Mouse (Mus musculus) liver, embryonic 13.5 days (tissue): ENCODE measurements at regions not wholly inside any gene's neighbourhood (a gene's known extent, or its start where the extent isn't known, plus 50 kb on each side); places are given as distances from the start of the nearest gene placed in this dataset.

ENCODE experiments used
- ATAC-seq: fragments of 200-750 bp; cut with Nextera tagmentation; 2 replicates; pipeline ENCODE4 v1.8.0; 2017; ENCODE audit warnings: low read depth, mild to moderate bottlenecking, moderate number of reproducible peaks, moderate library complexity
- DNase-seq: peaks from one replicate; pipeline ENCODE4 v3.0.0; 2022
- H3K27ac ChIP-seq: fragments of 300-500 bp; sonication (generic); 2 replicates; pipeline ENCODE4 v1.5.1; 2015; ENCODE audit warnings: moderate library complexity, mild to moderate bottlenecking, inconsistent platforms
- H3K27me3 ChIP-seq: fragments of 300-500 bp; sonication (generic); 2 replicates; pipeline ENCODE4 v1.6.1; 2015; ENCODE audit warnings: mild to moderate bottlenecking, inconsistent platforms
- H3K36me3 ChIP-seq: fragments of 300-500 bp; sonication (generic); 2 replicates; pipeline ENCODE4 v1.6.1; 2015; ENCODE audit warnings: mild to moderate bottlenecking, inconsistent platforms
- H3K4me1 ChIP-seq: fragments of 300-500 bp; sonication (generic); replicated peaks from 2 replicates; pipeline ENCODE4 v1.6.1; 2015; ENCODE audit warnings: inconsistent platforms
- H3K4me2 ChIP-seq: fragments of 300-500 bp; sonication (generic); 2 replicates; pipeline ENCODE4 v1.6.1; 2015; ENCODE audit warnings: inconsistent platforms, mild to moderate bottlenecking, moderate library complexity
- H3K4me3 ChIP-seq: fragments of 300-500 bp; sonication (generic); replicated peaks from 2 replicates; pipeline ENCODE4 v1.5.1; 2015; ENCODE audit warnings: mild to moderate bottlenecking, inconsistent platforms
- H3K9ac ChIP-seq: fragments of 300-500 bp; sonication (generic); 2 replicates; pipeline ENCODE4 v1.6.1; 2015; ENCODE audit warnings: mild to moderate bottlenecking, inconsistent platforms
- H3K9me3 ChIP-seq: fragments of 300-500 bp; sonication (generic); replicated peaks from 2 replicates; pipeline ENCODE4 v1.6.1; 2016; ENCODE audit warnings: inconsistent platforms
- WGBS: fragments of 180-500 bp; shearing (Covaris S2); methylation state at CpG from one replicate; pipeline ENCODE4 v1.1.7; 2015; ENCODE audit not compliant: insufficient replicate concordance; 5-methylcytosine and 5-hydroxymethylcytosine counted together

DNA sequence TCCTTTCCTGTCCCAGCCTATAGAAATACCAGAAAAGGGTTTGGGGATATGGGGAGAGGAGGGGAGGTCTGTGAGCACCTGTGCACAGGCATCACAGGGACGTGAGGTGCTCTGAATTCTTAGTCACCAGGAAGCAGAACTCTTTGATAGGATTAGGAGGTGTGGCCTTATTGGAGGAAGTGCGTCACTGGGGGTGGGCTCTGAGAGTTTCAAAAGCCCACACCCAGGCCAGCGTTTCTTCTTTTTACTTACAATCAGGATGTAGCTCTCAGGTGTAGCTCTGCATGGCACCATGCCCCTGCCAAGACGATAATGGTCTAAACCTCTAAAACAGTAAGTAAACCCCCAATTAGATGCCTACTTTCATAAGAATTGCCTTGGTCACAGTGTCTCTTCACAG is 162.6 kb upstream of the Ank start:
- Histone ChIP-seq H3K9me3 (no peaks in the 10 kb centered on the region), H3K27ac (no peak overlapping the region), H3K36me3 (no peaks in the 10 kb centered on the region), H3K9ac (no peak overlapping the region), H3K4me3 (no peak overlapping the region), H3K4me2 (no peak overlapping the region), H3K27me3 (no peaks in the 10 kb centered on the region), H3K4me1 (no peaks in the 10 kb centered on the region)
- DNase-seq (no peak), ATAC-seq (no peak)
- WGBS: 57% methylated on average over 4 of the region's 4 CpGs

DNA sequence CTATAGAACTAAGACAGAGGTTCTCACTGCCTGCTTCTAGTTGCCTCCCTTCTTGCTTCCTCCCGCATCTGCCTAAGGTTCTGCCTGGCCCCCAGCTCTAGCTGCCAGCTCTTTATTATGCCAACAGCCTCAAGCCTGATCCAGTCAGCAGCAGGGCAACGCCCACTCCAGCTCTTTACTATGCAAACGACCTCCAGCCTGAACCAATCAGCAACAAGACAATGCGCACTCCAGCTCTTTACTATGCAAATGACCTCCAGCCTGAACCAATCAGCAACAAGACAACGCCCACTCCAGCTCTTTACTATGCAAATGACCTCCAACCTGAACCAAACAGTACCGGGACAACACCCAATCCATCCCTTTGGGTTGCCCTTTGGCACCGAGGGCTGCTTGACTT is 162.2 kb upstream of the Ank start:
- ATAC-seq: peak; percentile 50
- H3K4me3 ChIP-seq: no peak overlapping the region
- WGBS: 51% methylated on average over 7 of the region's 7 CpGs
- no peaks in the 10 kb centered on the region for H3K9me3 ChIP-seq
- DNase-seq: no peak
- H3K4me2 ChIP-seq: no peak overlapping the region
- no peaks in the 10 kb centered on the region for H3K4me1 ChIP-seq
- H3K27ac ChIP-seq: no peak overlapping the region
- no peaks in the 10 kb centered on the region for H3K27me3 ChIP-seq
- no peaks in the 10 kb centered on the region for H3K36me3 ChIP-seq
- H3K9ac ChIP-seq: no peak overlapping the region

GRCm38 (mm10) chr15:27305035-27305434 is 161.4 kb upstream of the Ank start:
- no peaks in the 10 kb centered on the region for H3K9me3 ChIP-seq
- H3K36me3 ChIP-seq: no peaks in the 10 kb centered on the region
- H3K4me1 ChIP-seq: no peaks in the 10 kb centered on the region
- ATAC-seq (no peak), DNase-seq (no peak)
- 72% methylated on average over 4 of the region's 4 CpGs for WGBS
- H3K27ac ChIP-seq: no peak overlapping the region
- no peaks in the 10 kb centered on the region for H3K27me3 ChIP-seq
- no peak overlapping the region for H3K4me3 ChIP-seq
- H3K4me2 ChIP-seq: no peak overlapping the region
- no peak overlapping the region for H3K9ac ChIP-seq

GRCm38 (mm10) chr15:27308639-27309038 is 157.8 kb upstream of the Ank start:
- ATAC-seq (no peak), DNase-seq (no peak)
- no peaks in the 10 kb centered on the region for H3K36me3 ChIP-seq
- H3K27me3 ChIP-seq: no peaks in the 10 kb centered on the region
- H3K4me3 ChIP-seq: no peak overlapping the region
- H3K4me2 ChIP-seq: no peak overlapping the region
- H3K9me3 ChIP-seq: no peaks in the 10 kb centered on the region
- 34% methylated on average over 4 of the region's 4 CpGs for WGBS
- H3K4me1 ChIP-seq: no peaks in the 10 kb centered on the region
- no peak overlapping the region for H3K9ac ChIP-seq
- no peak overlapping the region for H3K27ac ChIP-seq

DNA sequence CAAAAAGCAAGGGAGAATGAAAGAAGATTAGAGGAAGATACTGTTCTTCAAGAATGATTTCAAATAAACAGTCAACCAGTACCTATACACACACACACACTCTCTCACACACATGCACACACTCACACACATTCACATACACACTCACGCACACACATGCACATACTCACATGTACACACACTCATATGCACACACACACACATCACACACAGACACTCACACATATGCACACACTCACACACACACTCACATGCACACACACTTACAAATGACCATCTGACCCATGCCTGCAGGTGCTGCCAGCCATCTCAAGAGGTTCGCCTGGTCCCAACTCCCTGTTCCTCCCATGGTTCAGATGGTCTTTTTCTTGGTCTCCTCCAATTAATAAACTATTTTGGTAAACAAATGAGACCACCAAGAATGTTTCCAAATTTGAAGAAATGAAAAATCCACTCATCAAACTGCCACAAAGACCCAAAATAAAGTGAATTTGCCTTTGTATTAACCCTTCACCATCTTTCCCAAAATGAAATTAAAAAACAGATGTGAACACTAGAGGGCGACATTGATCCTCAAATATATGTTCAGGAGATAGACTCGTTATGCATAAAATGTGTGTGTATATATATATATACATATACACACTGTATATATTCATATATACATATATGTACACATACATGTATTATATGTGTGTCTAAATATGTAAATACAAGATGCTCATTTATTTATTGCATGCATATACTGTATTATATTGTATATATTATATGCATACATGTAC is 150.3 kb upstream of the Ank start:
- Histone ChIP-seq H3K4me3 (no peak overlapping the region), H3K27ac (no peak overlapping the region), H3K27me3 (no peaks in the 10 kb centered on the region), H3K4me1 (no peaks in the 10 kb centered on the region), H3K36me3 (no peaks in the 10 kb centered on the region), H3K9ac (no peak overlapping the region), H3K9me3 (no peaks in the 10 kb centered on the region), H3K4me2 (no peak overlapping the region)
- ATAC-seq (no peak), DNase-seq (no peak)
- 41% methylated on average over 4 of the region's 4 CpGs for WGBS

GRCm38 (mm10) chr15:27316746-27317129 is 149.7 kb upstream of the Ank start:
- 48% methylated on average over 1 of the region's 1 CpGs for WGBS

GRCm38 (mm10) chr15:27321915-27322665 is 144.4 kb upstream of the Ank start:
- Histone ChIP-seq H3K9me3 (no peaks in the 10 kb centered on the region), H3K27me3 (no peaks in the 10 kb centered on the region), H3K9ac (no peak overlapping the region), H3K4me1 (no peaks in the 10 kb centered on the region), H3K27ac (no peak overlapping the region), H3K4me3 (no peak overlapping the region), H3K4me2 (no peak overlapping the region), H3K36me3 (no peaks in the 10 kb centered on the region)
- ATAC-seq (no peak), DNase-seq (no peak)
- WGBS: 60% methylated on average over 10 of the region's 10 CpGs

More at GRCm38 (mm10) chr15:27316746-27317129, 149.7 kb upstream of the Ank start:
- Histone ChIP-seq H3K27me3 (no peaks in the 10 kb centered on the region), H3K4me2 (no peak overlapping the region), H3K4me3 (no peak overlapping the region), H3K9ac (no peak overlapping the region), H3K9me3 (no peaks in the 10 kb centered on the region), H3K4me1 (no peaks in the 10 kb centered on the region), H3K27ac (no peak overlapping the region), H3K36me3 (no peaks in the 10 kb centered on the region)
- DNase-seq (no peak), ATAC-seq (no peak)

DNA sequence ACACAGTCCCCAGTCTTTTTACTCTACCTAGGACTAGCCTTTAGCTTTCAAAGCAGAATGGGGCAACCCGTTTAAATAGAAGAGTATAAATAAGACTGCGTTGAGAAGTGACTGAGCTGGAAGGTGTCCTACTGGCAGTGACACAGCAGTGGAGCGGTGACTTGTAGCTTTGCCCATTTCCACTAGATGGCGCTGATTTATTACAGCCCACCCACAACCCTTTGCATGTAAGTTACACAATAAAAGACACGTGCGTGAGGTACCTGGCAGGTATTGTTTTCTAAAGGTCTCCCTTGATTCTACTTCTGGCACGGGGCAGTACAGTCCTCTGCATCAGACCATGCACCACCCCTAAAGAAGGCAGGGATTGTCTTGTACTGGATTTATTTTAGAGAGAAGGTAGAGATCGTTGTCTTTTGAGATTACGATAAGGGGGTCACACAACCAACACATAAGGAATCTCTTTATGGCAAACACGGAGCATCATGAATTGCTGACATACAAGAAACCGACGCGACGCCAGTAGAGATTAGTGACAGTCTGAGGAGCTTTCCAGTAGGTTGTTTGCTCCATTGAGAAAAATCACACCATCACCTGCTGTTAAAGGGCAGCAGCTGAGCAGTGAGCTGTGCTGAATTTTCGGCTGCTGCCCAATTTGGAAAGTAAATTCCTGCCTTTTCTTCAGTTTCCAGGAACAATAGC is 140.5 kb upstream of the Ank start:
- DNase-seq (peak; percentile 37), ATAC-seq (peak; percentile 57; the same call in 1 of the 2 replicates)
- Histone ChIP-seq H3K4me1 (no peaks in the 10 kb centered on the region), H3K9me3 (no peaks in the 10 kb centered on the region), H3K4me3 (no peak overlapping the region), H3K27ac (no peak overlapping the region), H3K36me3 (no peaks in the 10 kb centered on the region), H3K4me2 (no peak overlapping the region), H3K9ac (no peak overlapping the region), H3K27me3 (no peaks in the 10 kb centered on the region)
- WGBS: 25% methylated on average over 15 of the region's 15 CpGs

DNA sequence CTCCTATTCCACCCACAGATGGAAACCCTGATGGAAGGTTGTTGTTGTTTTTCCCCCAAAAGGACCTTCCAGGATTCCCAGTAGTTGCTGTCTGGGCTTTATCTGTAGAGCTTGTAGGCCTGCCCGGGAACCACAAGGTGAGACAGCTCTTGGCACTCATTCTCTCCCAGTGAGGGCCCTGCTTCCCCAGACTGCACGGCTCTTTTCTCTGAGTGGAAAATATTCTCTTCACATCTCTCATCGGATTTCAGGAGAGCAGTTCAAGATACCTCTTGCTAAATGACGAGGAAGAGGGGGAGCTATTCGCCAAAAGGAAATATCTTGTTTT is 140.0 kb upstream of the Ank start:
- DNase-seq (no peak), ATAC-seq (no peak)
- Histone ChIP-seq H3K9me3 (no peaks in the 10 kb centered on the region), H3K4me2 (no peak overlapping the region), H3K4me3 (no peak overlapping the region), H3K27ac (no peak overlapping the region), H3K4me1 (no peaks in the 10 kb centered on the region), H3K9ac (no peak overlapping the region), H3K27me3 (no peaks in the 10 kb centered on the region), H3K36me3 (no peaks in the 10 kb centered on the region)
- 61% methylated on average over 5 of the region's 5 CpGs for WGBS

GRCm38 (mm10) chr15:27327744-27328143 is 138.7 kb upstream of the Ank start:
- no peak for DNase-seq

GRCm38 (mm10) chr15:27328441-27328840 is 138.0 kb upstream of the Ank start:
- Histone ChIP-seq H3K27ac (no peak overlapping the region), H3K9ac (no peak overlapping the region), H3K4me2 (no peak overlapping the region), H3K9me3 (no peaks in the 10 kb centered on the region), H3K27me3 (no peaks in the 10 kb centered on the region), H3K4me3 (no peak overlapping the region), H3K4me1 (no peaks in the 10 kb centered on the region), H3K36me3 (no peaks in the 10 kb centered on the region)
- ATAC-seq (no peak), DNase-seq (no peak)
- WGBS: 65% methylated on average over 2 of the region's 2 CpGs

More at GRCm38 (mm10) chr15:27327744-27328143, 138.7 kb upstream of the Ank start:
- no peak overlapping the region for H3K27ac ChIP-seq
- 61% methylated on average over 5 of the region's 5 CpGs for WGBS
- H3K27me3 ChIP-seq: no peaks in the 10 kb centered on the region
- no peak for ATAC-seq
- H3K9me3 ChIP-seq: no peaks in the 10 kb centered on the region
- no peak overlapping the region for H3K4me3 ChIP-seq
- no peaks in the 10 kb centered on the region for H3K4me1 ChIP-seq
- no peaks in the 10 kb centered on the region for H3K36me3 ChIP-seq
- no peak overlapping the region for H3K9ac ChIP-seq
- no peak overlapping the region for H3K4me2 ChIP-seq
